ENCODE assay signal across 10 mouse cellular contexts in genomic region chr16:89765470-89765869, GRCm38 (mm10).
DNase-seq lines count a peak whose midpoint lies in the region; ATAC-seq and TF ChIP-seq lines count a peak whose summit lies in the region.
"Had no signal": no experiment of that assay in that cellular context is flagged by ENCODE, and none has a peak within 500 bp of the region (broad histone marks: within the 10 kb centered on the region; RNA-seq: fewer than 3 reads in every experiment).

No protein-coding gene starts in this region.

- no peak overlapping the region for H3K4me3 ChIP-seq in kidney, embryonic 14.5 days (ENCODE audit: low read length)
- H3K4me3 ChIP-seq in neural tube, embryonic 14.5 days (ENCODE audit: low read depth, low read length) = no peak overlapping the region
- H3K4me3 ChIP-seq: erythroblast, embryonic 14.5 days; liver, embryonic 13.5 days had no signal

- CTCF ChIA-PET in Patski (lab: Charles Lee) = interaction anchor here (2.6 kb wide), 1 partner anchor 8 kb away, joined by 9 read pairs; no protein-coding TSS in a partner anchor

- no peaks in the 10 kb centered on the region for H3K36me3 ChIP-seq in kidney, embryonic 14.5 days (ENCODE audit: control insufficient read depth, insufficient read depth, low read length)
- H3K36me3 ChIP-seq in neural tube, embryonic 14.5 days (ENCODE audit: control insufficient read depth, insufficient read depth, low read length) = no peaks in the 10 kb centered on the region
- H3K36me3 ChIP-seq: liver, embryonic 13.5 days had no signal

- intact Hi-C loops in heart, postnatal 36 days (cut with DNase I) = loop anchor here (5.0 to 10.0 kb wide), 3 partner anchors 241 to 1473 kb away; partner anchors contain the start of gene Grik1

- peak; percentile 70 for TF ChIP-seq CTCF in Patski (IDR thresholded peaks at IDR 0.05)

- H3K27ac ChIP-seq in kidney, embryonic 14.5 days (ENCODE audit: low read depth, low read length) = no peak overlapping the region
- H3K27ac ChIP-seq in neural tube, embryonic 14.5 days (ENCODE audit: low read depth, low read length) = no peak overlapping the region
- H3K27ac ChIP-seq: liver, embryonic 13.5 days had no signal

- H3K4me1 ChIP-seq in kidney, embryonic 14.5 days (ENCODE audit: control insufficient read depth, insufficient read depth, low read length) = no peaks in the 10 kb centered on the region
- H3K4me1 ChIP-seq in neural tube, embryonic 14.5 days (ENCODE audit: control insufficient read depth, insufficient read depth, low read length) = no peaks in the 10 kb centered on the region
- H3K4me1 ChIP-seq: liver, embryonic 13.5 days had no signal

- in situ Hi-C loops in Patski (cut with MboI; ENCODE audit: low pct_unique_long_range_greater_than_20kb) = loop anchor here (25.0 kb wide), 1 partner anchor 928 kb away; the partner anchor contains the start of gene Krtap14

- peak; percentile 29 to 68 for DNase-seq in adrenal gland, adult (ENCODE audit: inconsistent age in 2 of 2, low spot score in 1 of 2)
- no peak for DNase-seq in adrenal gland, postnatal 25 days
- peak; percentile 18 for DNase-seq in kidney, adult 9 months
- DNase-seq in Patski (ENCODE audit: low read depth, low spot score) = no peak
- DNase-seq in heart, postnatal 36 days = peak; percentile 17 to 24
- no peak for DNase-seq in T-cell, adult 2 months (ENCODE audit: low spot score)
- DNase-seq: liver, embryonic 13.5 days had no signal

- no peak overlapping the region for H3K9ac ChIP-seq in kidney, embryonic 14.5 days (ENCODE audit: low read depth, low read length)
- H3K9ac ChIP-seq in neural tube, embryonic 14.5 days (replicated peaks; ENCODE audit: low read depth, low read length) = no peak overlapping the region
- H3K9ac ChIP-seq: liver, embryonic 13.5 days had no signal

- no peaks in the 10 kb centered on the region for H3K27me3 ChIP-seq in kidney, embryonic 14.5 days (ENCODE audit: control insufficient read depth, insufficient read depth, low read length)
- H3K27me3 ChIP-seq in Patski = peaks cover 4% of the 10 kb centered on the region
- no peaks in the 10 kb centered on the region for H3K27me3 ChIP-seq in neural tube, embryonic 14.5 days (ENCODE audit: control insufficient read depth, insufficient read depth, low read length)
- H3K27me3 ChIP-seq: liver, embryonic 13.5 days had no signal

- WGBS in kidney, embryonic 14.5 days = 17% methylated on average over 8 of the region's 8 CpGs
- WGBS in neural tube, embryonic 14.5 days = 8% methylated on average over 8 of the region's 8 CpGs

- ATAC-seq in kidney, embryonic 14.5 days (ENCODE audit: low FRiP score, low TSS enrichment) = no peak
- ATAC-seq in Patski = no peak
- ATAC-seq in neural tube, embryonic 14.5 days (ENCODE audit: low read depth) = peak; percentile 32; the same call in 1 of the 2 replicates

- peaks cover 11% of the 10 kb centered on the region for H3K9me3 ChIP-seq in kidney, embryonic 14.5 days (ENCODE audit: control insufficient read depth, low read length)
- no peaks in the 10 kb centered on the region; the same call in 1 of the 2 replicates for H3K9me3 ChIP-seq in neural tube, embryonic 14.5 days (ENCODE audit: control insufficient read depth, low read length)
- H3K9me3 ChIP-seq: liver, embryonic 13.5 days had no signal

- POLR2A ChIA-PET in Patski (lab: Charles Lee) = no interaction called here

- H3K4me2 ChIP-seq in kidney, embryonic 14.5 days (replicated peaks; ENCODE audit: low read depth, low read length) = no peak overlapping the region
- no peak overlapping the region for H3K4me2 ChIP-seq in neural tube, embryonic 14.5 days (ENCODE audit: low read depth, low read length)
- H3K4me2 ChIP-seq: liver, embryonic 13.5 days had no signal

Comparison
In these comparisons a context has a peak if more than half of its experiments do, and no peak if none do; other contexts are left out.
1. DNase-seq: peak in adrenal gland, adult (2 of 2), kidney, adult 9 months (single experiment) and heart, postnatal 36 days (2 of 2); none in adrenal gland, postnatal 25 days (single experiment), Patski (single experiment) and T-cell, adult 2 months (single experiment).